Mouse (Mus musculus) C2C12 (cell line): ENCODE results near the gene Arl15.

Experiments
- CTCF ChIP-seq: IDR thresholded peaks from one replicate; pipeline ENCODE4 v1.5.1; 2011; ENCODE audit not compliant: control insufficient read depth, insufficient read depth, insufficient read length
- FOSL1 ChIP-seq: IDR thresholded peaks from one replicate; pipeline ENCODE4 v1.8.0; 2011; ENCODE audit warnings: mild to moderate bottlenecking, low read length; ENCODE audit not compliant: poor library complexity, insufficient read depth, severe bottlenecking
- MYOD1 ChIP-seq: IDR thresholded peaks from one replicate; pipeline ENCODE4 v1.6.1; 2011; ENCODE audit warnings: low read depth; ENCODE audit not compliant: control insufficient read depth, insufficient read length
- MYOG ChIP-seq: IDR thresholded peaks from one replicate; pipeline ENCODE4 v1.6.1; 2011; ENCODE audit not compliant: control insufficient read depth, insufficient read length; ENCODE audit errors: extremely low read depth
- USF1 ChIP-seq: IDR thresholded peaks from one replicate; pipeline ENCODE4 v1.6.1; 2011; ENCODE audit warnings: low read depth, mild to moderate bottlenecking, control low read depth, moderate library complexity

DNA sequence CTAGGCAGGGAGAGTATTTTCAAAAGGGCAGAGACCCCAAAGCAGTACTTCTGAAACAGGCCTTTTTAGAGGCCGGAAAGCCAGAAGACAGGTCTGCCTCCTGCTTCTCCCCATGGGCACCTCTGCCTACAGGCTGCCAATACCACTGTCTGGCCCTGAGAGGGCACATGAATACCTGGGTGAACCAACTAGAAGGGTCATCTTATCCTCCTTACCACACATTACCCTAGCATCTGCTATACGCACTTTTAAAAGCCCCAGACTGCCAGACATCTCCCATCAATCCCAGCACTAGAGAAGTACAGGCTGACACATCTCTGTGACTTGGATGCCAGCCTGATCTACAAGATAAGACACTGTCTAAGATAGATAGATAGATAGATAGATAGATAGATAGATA, 259.0 kb downstream of the Arl15 start:
- TF ChIP-seq CTCF (no peak), MYOG (no peak), USF1 (no peak), MYOD1 (no peak), FOSL1 (no peak)
